ENCODE assay signal across 13 mouse cellular contexts in the genomic region with DNA sequence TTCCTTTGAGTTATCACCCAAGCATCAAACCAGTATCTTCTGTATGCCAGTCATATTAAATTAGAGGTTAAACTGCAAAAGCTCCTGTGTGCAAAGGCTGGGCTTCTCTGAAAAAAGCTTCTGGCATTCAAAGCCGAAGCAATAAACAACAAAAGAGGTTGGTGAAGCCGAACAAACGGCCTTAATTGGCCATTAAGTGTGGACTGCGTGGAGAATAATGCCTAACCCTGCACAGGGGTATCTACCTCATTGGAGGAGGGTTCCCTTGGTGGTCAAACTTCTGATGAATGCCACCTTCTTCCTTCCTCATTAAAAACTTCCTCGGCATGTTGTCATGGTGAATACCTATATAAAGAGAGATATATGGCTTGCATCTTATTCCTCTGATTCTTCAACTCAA.
"Had no signal": no experiment of that assay in that cellular context is flagged by ENCODE, and none has a peak within 500 bp of the region (broad histone marks: within the 10 kb centered on the region; RNA-seq: fewer than 3 reads in every experiment).

No protein-coding gene starts in this region.

- H3K36me3 ChIP-seq: kidney, embryonic 15.5 days; limb, embryonic 15.5 days; liver, embryonic 12.5 days; midbrain, embryonic 12.5 days had no signal

- ATAC-seq: liver, embryonic 12.5 days had no signal

- H3K4me2 ChIP-seq: kidney, embryonic 15.5 days; limb, embryonic 15.5 days; liver, embryonic 12.5 days; lung, embryonic 14.5 days; midbrain, embryonic 12.5 days had no signal

- H3K4me1 ChIP-seq: limb, embryonic 15.5 days; liver, embryonic 12.5 days; megakaryocyte, embryonic 14.5 days had no signal

- H3K4me3 ChIP-seq: kidney, embryonic 15.5 days; limb, embryonic 15.5 days; liver, embryonic 12.5 days; megakaryocyte, embryonic 14.5 days; midbrain, embryonic 12.5 days had no signal

- H3K9ac ChIP-seq: kidney, embryonic 15.5 days; limb, embryonic 15.5 days; liver, embryonic 12.5 days; lung, embryonic 14.5 days; midbrain, embryonic 12.5 days had no signal

- H3K27ac ChIP-seq: kidney, embryonic 15.5 days; limb, embryonic 15.5 days; liver, embryonic 12.5 days; macrophage; midbrain, embryonic 12.5 days had no signal

- H3K9me3 ChIP-seq: kidney, embryonic 15.5 days; limb, embryonic 15.5 days; liver, embryonic 12.5 days; midbrain, embryonic 12.5 days had no signal

- DNase-seq: kidney, adult 18-20 months; kidney, postnatal 14 days; lung, embryonic 14.5 days; lung, postnatal 10 days; spleen, adult 18-20 months; thymus, adult 18-20 months; thymus, postnatal 14 days had no signal

- H3K27me3 ChIP-seq: limb, embryonic 15.5 days; liver, embryonic 12.5 days; megakaryocyte, embryonic 14.5 days; midbrain, embryonic 12.5 days had no signal
